Mouse (Mus musculus): Measurements from ENCODE around the gene Map4. TPM values are rescaled to one million over a fixed set of nuclear protein-coding genes. Genes with fewer than 3 reads are reported as not detected.
A peak's percentile ranks its signal among the peaks of the same experiment; 100 is the strongest.

Gene Map4
- total RNA-seq (2021), result 100 to 1,000 TPM; 282 to 291 TPM

- peak; percentile 98 for DNase-seq
Measured at GRCm38 (mm10) chr9:109931257-109932171, at the start of gene Map4. Gene Map4 (plus strand): TSS chr9:109931460.

- no peak for DNase-seq
Measured at GRCm38 (mm10) chr9:109886259-109886658, 45.0 kb upstream of the Map4 start.

GRCm38 (mm10) chr9:109887321-109887720, 43.9 kb upstream of the Map4 start:
- no peak for DNase-seq

GRCm38 (mm10) chr9:109891501-109891900, 39.8 kb upstream of the Map4 start:
- DNase-seq, result no peak

GRCm38 (mm10) chr9:109892651-109893250, 38.5 kb upstream of the Map4 start:
- DNase-seq, result peak; percentile 90

GRCm38 (mm10) chr9:109894413-109895090, 36.7 kb upstream of the Map4 start:
- DNase-seq, result peak; percentile 84

GRCm38 (mm10) chr9:109895593-109895992, 35.7 kb upstream of the Map4 start:
- DNase-seq, result peak; percentile 29

- no peak for DNase-seq
Measured at GRCm38 (mm10) chr9:109896253-109897150, 34.8 kb upstream of the Map4 start.

- peak; percentile 51 for DNase-seq
Measured at GRCm38 (mm10) chr9:109898027-109898426, 33.2 kb upstream of the Map4 start.

- no peak for DNase-seq
Measured at GRCm38 (mm10) chr9:109899361-109899760, 31.9 kb upstream of the Map4 start.

- peak; percentile 18 for DNase-seq
Measured at GRCm38 (mm10) chr9:109899774-109900173, 31.5 kb upstream of the Map4 start.

- DNase-seq, result no peak
Measured at GRCm38 (mm10) chr9:109900604-109901003, 30.7 kb upstream of the Map4 start.

- no peak for DNase-seq
Measured at GRCm38 (mm10) chr9:109902246-109902645, 29.0 kb upstream of the Map4 start.

- DNase-seq, result no peak
Measured at GRCm38 (mm10) chr9:109902740-109903139, 28.5 kb upstream of the Map4 start.

- peak; percentile 84 for DNase-seq
Measured at GRCm38 (mm10) chr9:109907300-109907699, 24.0 kb upstream of the Map4 start.

GRCm38 (mm10) chr9:109907774-109908465, 23.3 kb upstream of the Map4 start:
- no peak for DNase-seq

- no peak for DNase-seq
Measured at GRCm38 (mm10) chr9:109909102-109909501, 22.2 kb upstream of the Map4 start.

GRCm38 (mm10) chr9:109909926-109910325, 21.3 kb upstream of the Map4 start:
- no peak for DNase-seq

GRCm38 (mm10) chr9:109911779-109912178, 19.5 kb upstream of the Map4 start:
- peak; percentile 56 for DNase-seq

- DNase-seq, result no peak
Measured at GRCm38 (mm10) chr9:109914269-109914926, 16.9 kb upstream of the Map4 start.

GRCm38 (mm10) chr9:109917931-109918330, 13.3 kb upstream of the Map4 start:
- peak; percentile 27 for DNase-seq

All from heart, postnatal 4 days (tissue).